Mouse (Mus musculus) ES-E14 (cell line): ENCODE results near the gene Cdk5rap3.

Experiments used
- CHD2 ChIP-seq: IDR thresholded peaks from 2 replicates; pipeline ENCODE4 v1.6.1; 2014; ENCODE audit warnings: mild to moderate bottlenecking, low read depth, low read length, inconsistent platforms
- HCFC1 ChIP-seq: IDR thresholded peaks from 2 replicates; pipeline ENCODE4 v1.6.1; 2012; ENCODE audit warnings: low read length, inconsistent platforms, borderline replicate concordance; ENCODE audit not compliant: insufficient read depth
- MAFK ChIP-seq: IDR thresholded peaks from 2 replicates; pipeline ENCODE4 v1.6.1; 2014; ENCODE audit warnings: mild to moderate bottlenecking, low read depth, low read length, inconsistent platforms; ENCODE audit not compliant: insufficient read depth
- ZC3H11A ChIP-seq: IDR thresholded peaks from 2 replicates; pipeline ENCODE4 v1.6.1; 2012; ENCODE audit warnings: low read depth, mild to moderate bottlenecking, inconsistent platforms, low read length, borderline replicate concordance
- ZNF384 ChIP-seq: IDR thresholded peaks from 2 replicates; pipeline ENCODE4 v1.6.1; 2012; ENCODE audit warnings: low read depth, low read length, inconsistent platforms

DNA sequence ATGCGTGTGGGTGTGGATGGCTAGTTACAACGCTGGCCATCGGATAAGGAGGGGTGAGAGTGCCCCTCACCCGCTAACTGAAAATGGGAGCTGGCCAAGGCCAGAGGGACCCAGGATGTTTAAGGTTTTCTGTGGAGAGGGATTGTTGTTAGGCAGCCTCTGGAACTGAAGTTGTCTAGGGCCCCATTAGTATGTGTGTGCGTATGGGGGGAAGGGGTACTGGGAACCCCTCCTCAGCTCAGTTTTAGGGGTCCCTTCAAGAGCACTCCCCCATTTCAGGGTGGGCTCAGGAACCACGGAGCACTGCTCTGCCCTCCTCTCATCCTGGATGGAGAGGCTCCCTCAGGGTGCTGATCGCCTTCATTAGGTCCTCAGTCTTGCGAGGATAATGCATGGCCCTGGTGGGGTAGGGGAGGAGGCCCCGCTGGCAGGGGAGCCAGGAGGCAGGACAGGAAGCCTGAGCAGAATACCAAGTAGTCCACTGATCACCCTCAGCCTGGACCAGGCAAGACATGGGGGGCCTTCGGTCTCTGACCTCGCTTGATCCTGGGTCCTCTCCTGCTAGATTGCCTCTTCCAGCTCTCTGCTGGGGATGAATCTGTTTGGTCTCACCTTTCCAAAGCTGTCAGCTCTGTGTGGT lies 23.0 kb downstream of the Cdk5rap3 start:
- no peak for TF ChIP-seq MAFK
- TF ChIP-seq CHD2: no peak
- no peak for TF ChIP-seq ZC3H11A
- no peak for TF ChIP-seq ZNF384
- no peak for TF ChIP-seq HCFC1
